Mouse (Mus musculus) myocyte (in vitro differentiated cells): ENCODE data around the gene Serpinb6a. TPM values are rescaled to one million over a fixed set of nuclear protein-coding genes. Genes with fewer than 3 reads are reported as not detected.

Experiments used
- H3K27me3 ChIP-seq: one replicate; pipeline ENCODE4 v1.6.1; 2011; ENCODE audit not compliant: control insufficient read depth, insufficient read depth, insufficient read length
- H3K36me3 ChIP-seq: one replicate; pipeline ENCODE4 v1.6.1; 2011; ENCODE audit not compliant: control insufficient read depth, insufficient read depth
- H3K4me2 ChIP-seq: one replicate; pipeline ENCODE4 v1.6.1; 2011; ENCODE audit warnings: low read depth, control low read depth
- H3K4me3 ChIP-seq: one replicate; pipeline ENCODE4 v1.5.1; 2011; ENCODE audit warnings: mild to moderate bottlenecking, control low read depth, moderate library complexity
- H3K79me2 ChIP-seq: one replicate; pipeline ENCODE4 v1.6.1; 2011; ENCODE audit not compliant: control insufficient read depth, insufficient read depth
- H3ac ChIP-seq: one replicate; pipeline ENCODE4 v1.6.1; 2011; ENCODE audit not compliant: control insufficient read depth, insufficient read length
- CEBPB ChIP-seq: IDR thresholded peaks from 2 replicates; pipeline ENCODE4 v1.6.1; 2011; ENCODE audit warnings: mild to moderate bottlenecking, moderate library complexity; ENCODE audit not compliant: poor library complexity, insufficient read depth, severe bottlenecking
- E2F4 ChIP-seq: IDR thresholded peaks from one replicate; pipeline ENCODE4 v1.6.1; 2011; ENCODE audit warnings: mild to moderate bottlenecking, control low read depth, moderate library complexity; ENCODE audit not compliant: insufficient read depth
- MAX ChIP-seq: IDR thresholded peaks from one replicate; pipeline ENCODE4 v1.6.1; 2011; ENCODE audit warnings: low read depth, mild to moderate bottlenecking, control low read depth
- MYOD1 ChIP-seq, 3 experiments: IDR thresholded peaks; one replicate each; pipeline ENCODE4 v1.6.1; 2011; ENCODE audit warnings: control low read depth in 2 of 3, low read depth in 2 of 3, mild to moderate bottlenecking in 2 of 3, moderate library complexity in 1 of 3; ENCODE audit not compliant: insufficient read length in 2 of 3, control insufficient read depth in 1 of 3
- MYOG ChIP-seq, 3 experiments: IDR thresholded peaks; one replicate each; pipeline ENCODE4 v1.6.1; 2011; ENCODE audit warnings: control low read depth in 2 of 3, low read depth in 2 of 3, mild to moderate bottlenecking in 2 of 3; ENCODE audit not compliant: insufficient read length in 2 of 3, control insufficient read depth in 1 of 3, insufficient read depth in 1 of 3
- POLR2A ChIP-seq: IDR thresholded peaks from one replicate; pipeline ENCODE4 v1.6.1; 2011; ENCODE audit warnings: low read depth, mild to moderate bottlenecking, control low read depth, moderate library complexity; ENCODE audit not compliant: insufficient read length
- POLR2AphosphoS2 ChIP-seq: IDR thresholded peaks from one replicate; pipeline ENCODE4 v1.6.1; 2011; ENCODE audit warnings: low read depth, control low read depth; ENCODE audit not compliant: insufficient read length
- REST ChIP-seq: IDR thresholded peaks from one replicate; pipeline ENCODE4 v1.6.1; 2011; ENCODE audit warnings: mild to moderate bottlenecking, control low read depth, moderate library complexity; ENCODE audit not compliant: insufficient read depth, insufficient read length
- SRF ChIP-seq: IDR thresholded peaks from one replicate; pipeline ENCODE4 v1.6.1; 2011; ENCODE audit warnings: low read depth; ENCODE audit not compliant: control insufficient read depth, insufficient read length
- TCF12 ChIP-seq: IDR thresholded peaks from one replicate; pipeline ENCODE4 v1.6.1; 2011; ENCODE audit warnings: mild to moderate bottlenecking, control low read depth; ENCODE audit not compliant: poor library complexity, insufficient read depth, severe bottlenecking
- TCF3 ChIP-seq: IDR thresholded peaks from one replicate; pipeline ENCODE4 v1.6.1; 2011; ENCODE audit warnings: low read depth, control low read depth; ENCODE audit not compliant: insufficient read length
- USF1 ChIP-seq: IDR thresholded peaks from one replicate; pipeline ENCODE4 v1.6.1; 2011; ENCODE audit warnings: low read depth, mild to moderate bottlenecking, control low read depth, moderate library complexity
- polyA plus RNA-seq: library from polyadenylated mRNA; unstranded; fragments of >200 nt; fragmentation: generic; extraction: Trizol; gene quantifications from one replicate; pipeline ENCODE4 v1.2.1, GENCODE M21; 2012; ENCODE audit warnings: missing spikeins

Serpinb6a gene
- polyA plus RNA-seq, 1 experiment, result 291 TPM

DNA sequence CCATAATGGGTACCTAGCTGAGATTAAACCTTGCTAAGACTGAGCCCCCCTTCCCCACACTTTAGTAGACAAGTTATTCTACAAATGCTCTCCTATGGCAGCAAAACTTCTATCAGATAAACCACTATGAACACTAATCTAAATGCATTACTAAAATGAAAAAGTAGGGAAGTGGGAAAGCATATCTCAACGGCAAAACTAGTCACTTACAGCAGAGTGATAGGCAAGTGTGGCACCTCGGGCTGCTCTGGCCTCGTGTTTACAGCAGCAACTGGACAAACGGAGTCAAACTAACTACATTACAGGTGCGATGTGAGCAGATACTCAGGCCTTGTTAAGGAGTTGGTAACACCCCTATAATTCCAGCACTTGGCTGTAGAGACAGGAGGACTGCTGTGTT is 13.0 kb downstream of the Serpinb6a start:
- no peak overlapping the region for H3ac ChIP-seq
- H3K79me2 ChIP-seq, result no peaks in the 10 kb centered on the region
- H3K4me2 ChIP-seq, result no peak overlapping the region
- TF ChIP-seq CEBPB, result no peak
- no peak for TF ChIP-seq MAX
- no peak for TF ChIP-seq USF1
- no peak for TF ChIP-seq E2F4
- no peak for TF ChIP-seq REST
- TF ChIP-seq TCF3, result no peak
- no peak for TF ChIP-seq MYOD1 (IDR thresholded peaks at IDR 0.05; ENCODE audit: control insufficient read depth in 1 of 3, insufficient read length in 2 of 3, low read depth in 2 of 3)
- TF ChIP-seq SRF, result no peak
- no peak for TF ChIP-seq POLR2AphosphoS2
- no peak for TF ChIP-seq MYOG (IDR thresholded peaks at IDR 0.05; ENCODE audit: control insufficient read depth in 1 of 3, insufficient read depth in 1 of 3, insufficient read length in 2 of 3, low read depth in 2 of 3)
- no peak for TF ChIP-seq TCF12
- no peak for TF ChIP-seq POLR2A
- no peaks in the 10 kb centered on the region for H3K27me3 ChIP-seq
- H3K36me3 ChIP-seq, result peaks cover 26% of the 10 kb centered on the region
- no peak overlapping the region for H3K4me3 ChIP-seq

- TF ChIP-seq REST (no peak), USF1 (no peak), POLR2AphosphoS2 (no peak), TCF12 (no peak), MYOD1 (IDR thresholded peaks at IDR 0.05; ENCODE audit: control insufficient read depth in 1 of 3, insufficient read length in 2 of 3, low read depth in 2 of 3) (no peak), E2F4 (no peak), SRF (no peak), CEBPB (no peak), POLR2A (no peak), MAX (no peak), TCF3 (no peak), MYOG (IDR thresholded peaks at IDR 0.05; ENCODE audit: control insufficient read depth in 1 of 3, insufficient read depth in 1 of 3, insufficient read length in 2 of 3, low read depth in 2 of 3) (no peak)
- Histone ChIP-seq H3K36me3 (peaks cover 3% of the 10 kb centered on the region), H3K4me2 (no peak overlapping the region), H3K4me3 (peak overlapping the region; percentile 52), H3ac (no peak overlapping the region), H3K27me3 (no peaks in the 10 kb centered on the region), H3K79me2 (peaks cover 16% of the 10 kb centered on the region)
Measured at GRCm38 (mm10) chr13:33966574-33966973, 36.0 kb downstream of the Serpinb6a start.

DNA sequence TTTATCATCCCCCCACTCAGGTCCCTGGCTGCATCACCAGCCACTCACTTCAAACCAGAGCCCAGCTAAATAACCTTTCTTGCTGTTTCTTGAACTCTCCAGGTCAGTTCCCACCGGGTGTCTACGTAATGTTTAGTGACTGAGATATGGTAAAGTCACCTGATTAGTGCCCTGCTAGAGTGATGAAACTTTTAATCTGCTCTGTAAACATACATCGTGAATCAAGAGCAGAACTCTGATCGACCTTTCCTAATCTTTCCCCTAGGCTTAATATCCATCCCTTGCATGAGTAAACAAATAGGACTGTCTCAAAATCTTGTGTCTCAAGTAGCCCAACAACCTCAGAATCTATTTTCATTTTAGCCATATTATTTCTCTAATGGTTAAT is 36.6 kb downstream of the Serpinb6a start:
- Histone ChIP-seq H3K36me3 (peaks cover 3% of the 10 kb centered on the region), H3K27me3 (no peaks in the 10 kb centered on the region), H3K4me2 (peak overlapping the region; percentile 68), H3K79me2 (peaks cover 16% of the 10 kb centered on the region), H3ac (no peak overlapping the region), H3K4me3 (peak overlapping the region; percentile 52)
- TF ChIP-seq CEBPB (no peak), TCF3 (no peak), USF1 (no peak), MYOG (IDR thresholded peaks at IDR 0.05; ENCODE audit: control insufficient read depth in 1 of 3, insufficient read depth in 1 of 3, insufficient read length in 2 of 3, low read depth in 2 of 3) (no peak), MYOD1 (IDR thresholded peaks at IDR 0.05; ENCODE audit: control insufficient read depth in 1 of 3, insufficient read length in 2 of 3, low read depth in 2 of 3) (no peak), E2F4 (no peak), TCF12 (no peak)

DNA sequence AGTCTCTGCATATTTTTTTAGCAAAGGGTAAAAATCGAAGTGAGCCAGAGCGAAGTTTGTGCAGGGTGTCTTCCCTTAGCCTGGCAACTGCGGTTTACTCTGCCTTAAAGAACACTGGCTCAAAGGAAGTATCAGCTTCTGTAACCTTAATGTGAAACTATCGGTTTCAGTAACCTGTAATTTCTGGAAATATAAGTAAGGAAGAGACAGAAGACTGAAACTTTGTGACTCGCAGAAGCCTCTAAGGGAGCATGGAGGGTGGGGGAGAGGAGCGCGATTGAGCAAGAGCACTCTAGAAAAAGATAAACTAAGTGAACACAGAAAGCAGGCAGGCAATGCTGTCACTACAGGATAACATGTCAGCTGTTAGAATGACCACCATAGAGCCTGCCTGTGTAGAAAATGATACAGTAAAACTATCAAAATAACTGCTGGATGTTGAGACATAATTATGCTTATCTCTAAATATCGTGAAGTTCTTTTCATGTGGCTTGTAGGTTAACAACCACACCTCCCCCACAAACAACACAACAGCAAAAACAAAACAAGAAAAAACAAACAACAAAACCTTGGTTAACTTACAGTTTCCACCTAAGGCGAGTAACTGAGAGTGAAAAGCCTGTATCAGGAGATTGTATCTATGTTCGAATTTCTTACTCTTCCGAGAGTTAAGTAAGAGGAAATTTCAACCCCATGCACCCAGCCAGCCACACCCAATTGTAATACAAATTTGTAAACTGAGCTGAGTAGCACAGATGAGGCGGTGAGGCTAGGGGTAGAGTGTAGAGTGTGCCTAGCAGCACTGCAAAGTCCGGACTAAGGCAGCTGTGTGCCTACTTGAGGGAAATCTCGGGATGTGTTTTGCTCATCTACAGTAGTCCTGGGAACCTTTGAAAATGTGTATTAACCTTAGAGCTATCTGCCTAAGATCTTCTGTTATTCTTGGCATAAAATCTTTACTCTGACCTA is 37.3 kb downstream of the Serpinb6a start:
- TF ChIP-seq MYOG (IDR thresholded peaks at IDR 0.05; ENCODE audit: control insufficient read depth in 1 of 3, insufficient read depth in 1 of 3, insufficient read length in 2 of 3, low read depth in 2 of 3) (no peak), MYOD1 (IDR thresholded peaks at IDR 0.05; ENCODE audit: control insufficient read depth in 1 of 3, insufficient read length in 2 of 3, low read depth in 2 of 3) (no peak), SRF (no peak), CEBPB (peak; percentile 78), TCF3 (no peak), E2F4 (no peak), MAX (no peak), POLR2A (peak; percentile 48), USF1 (no peak), TCF12 (no peak), POLR2AphosphoS2 (peak; percentile 65), REST (no peak)
- Histone ChIP-seq H3K4me3 (peak overlapping the region; percentile 52), H3K27me3 (no peaks in the 10 kb centered on the region), H3K4me2 (peak overlapping the region; percentile 68), H3ac (peak overlapping the region; percentile 45), H3K79me2 (peaks cover 16% of the 10 kb centered on the region), H3K36me3 (peaks cover 3% of the 10 kb centered on the region)
